In the genomic region with DNA sequence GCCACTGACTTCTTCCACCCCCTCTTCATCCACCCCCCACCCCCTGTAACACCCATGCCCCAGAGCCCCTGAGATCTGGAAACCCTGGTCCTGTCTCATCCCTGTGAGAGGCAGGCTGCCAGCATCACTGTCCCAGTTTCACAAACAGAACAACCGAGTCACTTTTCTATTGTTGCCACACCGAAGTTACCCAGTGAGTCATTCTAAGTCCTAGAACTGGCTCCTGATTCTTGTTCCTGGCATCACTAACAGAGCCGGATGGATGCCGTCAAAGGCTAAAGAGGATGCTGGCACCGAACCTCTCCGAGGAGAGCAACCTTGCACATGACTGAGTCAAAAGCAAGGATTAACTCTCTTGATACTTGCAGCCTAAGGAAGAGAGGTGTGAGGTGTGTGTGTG, we compare ENCODE assay signal across 24 mouse cellular contexts. TPM values are rescaled to one million over a fixed set of nuclear protein-coding genes. Genes with fewer than 3 reads are reported as not detected.
DNase-seq lines count a peak whose midpoint lies in the region; ATAC-seq lines count a peak whose summit lies in the region.
"Had no signal": no experiment of that assay in that cellular context is flagged by ENCODE, and none has a peak within 500 bp of the region (broad histone marks: within the 10 kb centered on the region; RNA-seq: fewer than 3 reads in every experiment).

No protein-coding gene starts in this region.

- WGBS in liver, embryonic 11.5 days, result 88% methylated on average over 6 of the region's 6 CpGs

- H3K36me3 ChIP-seq in liver, embryonic 11.5 days (ENCODE audit: control insufficient read depth, insufficient read depth, low read length), result no peaks in the 10 kb centered on the region
- H3K36me3 ChIP-seq: limb, embryonic 13.5 days; liver, embryonic 15.5 days; neural tube, embryonic 12.5 days had no signal

- DNase-seq in cerebellum, postnatal 10 days, result peak; percentile 5 to 12
- DNase-seq in cerebellum, adult 9-11 months, result no peak
- peak; percentile 10 for DNase-seq in layer of hippocampus, adult 11-12 months (ENCODE audit: low spot score)
- DNase-seq in layer of hippocampus, adult 9-10 months (ENCODE audit: low spot score), result no peak
- peak; percentile 71 for DNase-seq in 3134 (ENCODE audit: extremely low read depth, insufficient read length, low spot score)
- DNase-seq in brain, adult 2 months (ENCODE audit: low read depth, low spot score), result peak; percentile 75
- no peak for DNase-seq in liver, embryonic 11.5 days (ENCODE audit: low spot score)
- no peak for DNase-seq in ovary, postnatal 14 days (ENCODE audit: low spot score)
- DNase-seq: B cell, adult 2 months; cerebellum, adult 11 months; cerebellum, postnatal 36 days; gastrocnemius, postnatal 36 days; heart, postnatal 36 days; kidney, adult 11 months; lung, postnatal 10 days; thymus, adult 18-20 months had no signal

- H3K4me1 ChIP-seq in liver, embryonic 11.5 days (replicated peaks; ENCODE audit: control insufficient read depth, insufficient read depth, low read length), result no peaks in the 10 kb centered on the region
- H3K4me1 ChIP-seq: neural tube, embryonic 12.5 days had no signal

- H3K9me3 ChIP-seq in liver, embryonic 11.5 days (ENCODE audit: control insufficient read depth, low read length), result no peaks in the 10 kb centered on the region
- H3K9me3 ChIP-seq: limb, embryonic 13.5 days; liver, embryonic 15.5 days; neural tube, embryonic 12.5 days had no signal

- H3K4me3 ChIP-seq in liver, embryonic 11.5 days (ENCODE audit: low read depth, low read length), result no peak overlapping the region
- H3K4me3 ChIP-seq: limb, embryonic 13.5 days; liver, embryonic 15.5 days; neural tube, embryonic 12.5 days had no signal

- no peaks in the 10 kb centered on the region for H3K27me3 ChIP-seq in liver, embryonic 11.5 days (replicated peaks; ENCODE audit: control insufficient read depth, insufficient read depth, low read length)
- H3K27me3 ChIP-seq: limb, embryonic 13.5 days; liver, embryonic 15.5 days; neural tube, embryonic 12.5 days had no signal

- no peak overlapping the region for H3K4me2 ChIP-seq in liver, embryonic 11.5 days
- H3K4me2 ChIP-seq: heart, embryonic 11.5 days; limb, embryonic 13.5 days; liver, embryonic 15.5 days; midbrain, embryonic 11.5 days; neural tube, embryonic 12.5 days had no signal

- ATAC-seq in liver, embryonic 11.5 days (replicated peaks; ENCODE audit: low FRiP score), result no peak
- ATAC-seq: hindbrain, embryonic 16.5 days had no signal

- no peak overlapping the region for H3K9ac ChIP-seq in liver, embryonic 11.5 days (ENCODE audit: low read depth, low read length)
- H3K9ac ChIP-seq: limb, embryonic 13.5 days; liver, embryonic 15.5 days; neural tube, embryonic 12.5 days had no signal

- H3K27ac ChIP-seq in liver, embryonic 11.5 days (ENCODE audit: low read depth, low read length), result no peak overlapping the region
- H3K27ac ChIP-seq: limb, embryonic 13.5 days; liver, embryonic 15.5 days; neural tube, embryonic 12.5 days had no signal

RNA-seq across cellular contexts. Expression of gene Anapc15-ps, which starts 31.6 kb away (rescaled TPM):
- polyA plus RNA-seq in liver, embryonic 11.5 days (2014; fragmentation: Nextera tagmentation; extraction: Ambion mirVana), result not detected in 2 replicates
- polyA plus RNA-seq: heart, embryonic 11.5 days; large intestine, adult 2 months; liver, embryonic 15.5 days; midbrain, embryonic 11.5 days; neural tube, embryonic 12.5 days; stomach, embryonic 14.5 days had no signal

Comparison
In these comparisons a context has a peak if more than half of its experiments do, and no peak if none do; other contexts are left out.
1. DNase-seq: peak in cerebellum, postnatal 10 days (2 of 2), layer of hippocampus, adult 11-12 months (single experiment), 3134 (single experiment) and brain, adult 2 months (single experiment); none in cerebellum, adult 9-11 months (single experiment), layer of hippocampus, adult 9-10 months (single experiment), liver, embryonic 11.5 days (single experiment) and ovary, postnatal 14 days (single experiment).